Mouse (Mus musculus) liver, embryonic 16.5 days (tissue): ENCODE data around the gene Cd40. TPM values are rescaled to one million over a fixed set of nuclear protein-coding genes. Genes with fewer than 3 reads are reported as not detected.

ENCODE experiments used
- ATAC-seq: fragments of 200-750 bp; cut with Nextera tagmentation; 2 replicates; pipeline ENCODE4 v1.8.0; 2017; ENCODE audit warnings: low read depth, mild to moderate bottlenecking, moderate number of reproducible peaks, moderate library complexity
- H3K27ac ChIP-seq: fragments of 300-500 bp; sonication (generic); 2 replicates; pipeline ENCODE4 v1.5.1; 2014; ENCODE audit warnings: mild to moderate bottlenecking, low read length
- H3K27me3 ChIP-seq: fragments of 300-500 bp; sonication (generic); 2 replicates; pipeline ENCODE4 v1.6.1; 2014; ENCODE audit warnings: low read depth, low read length, mixed read lengths; ENCODE audit not compliant: control insufficient read depth, insufficient read depth
- H3K36me3 ChIP-seq: fragments of 300-500 bp; sonication (generic); 2 replicates; pipeline ENCODE4 v1.6.1; 2014; ENCODE audit warnings: mild to moderate bottlenecking; ENCODE audit not compliant: control insufficient read depth, insufficient read depth
- H3K4me1 ChIP-seq: fragments of 300-500 bp; sonication (generic); 2 replicates; pipeline ENCODE4 v1.6.1; 2014; ENCODE audit warnings: low read depth, low read length, mixed read lengths; ENCODE audit not compliant: control insufficient read depth
- H3K4me2 ChIP-seq: fragments of 300-500 bp; sonication (generic); 2 replicates; pipeline ENCODE4 v1.6.1; 2014; ENCODE audit warnings: low read depth, low read length, mixed read lengths
- H3K4me3 ChIP-seq: fragments of 300-500 bp; sonication (generic); 2 replicates; pipeline ENCODE4 v1.5.1; 2014; ENCODE audit warnings: low read depth, mild to moderate bottlenecking, low read length
- H3K9ac ChIP-seq: fragments of 300-500 bp; sonication (generic); 2 replicates; pipeline ENCODE4 v1.6.1; 2014; ENCODE audit warnings: low read depth, low read length
- H3K9me3 ChIP-seq: fragments of 300-500 bp; sonication (generic); replicated peaks from 2 replicates; pipeline ENCODE4 v1.6.1; 2016; ENCODE audit warnings: low read length; ENCODE audit not compliant: control insufficient read depth
- WGBS: fragments of 180-500 bp; shearing (Covaris S2); extraction: QIAGEN DNeasy Blood & Tissue Kit; methylation state at CpG from one replicate; pipeline ENCODE4 v1.1.7; 2014; ENCODE audit not compliant: insufficient replicate concordance; 5-methylcytosine and 5-hydroxymethylcytosine counted together
- polyA plus RNA-seq: library from polyadenylated mRNA; unstranded; fragments of >200 nt; fragmentation: Nextera tagmentation; extraction: Ambion mirVana; gene quantifications from 2 replicates; pipeline ENCODE4 v1.2.1, GENCODE M21; 2015

Cd40 gene
- polyA plus RNA-seq, 1 experiment from 2014 or later = 3.0 TPM

GRCm38 (mm10) chr2:165086634-165087033 lies 31.2 kb downstream of the Cd40 start:
- 64% methylated on average over 4 of the region's 4 CpGs for WGBS
- no peaks in the 10 kb centered on the region for H3K27me3 ChIP-seq
- no peaks in the 10 kb centered on the region for H3K9me3 ChIP-seq
- H3K9ac ChIP-seq = no peak overlapping the region
- no peak for ATAC-seq
- no peak overlapping the region for H3K27ac ChIP-seq
- no peak overlapping the region for H3K4me3 ChIP-seq
- no peaks in the 10 kb centered on the region for H3K36me3 ChIP-seq
- H3K4me1 ChIP-seq = no peaks in the 10 kb centered on the region
- no peak overlapping the region for H3K4me2 ChIP-seq

GRCm38 (mm10) chr2:165089470-165089869 lies 34.0 kb downstream of the Cd40 start:
- Histone ChIP-seq H3K9ac (no peak overlapping the region), H3K4me2 (no peak overlapping the region), H3K4me1 (no peaks in the 10 kb centered on the region), H3K27ac (no peak overlapping the region), H3K9me3 (no peaks in the 10 kb centered on the region), H3K36me3 (no peaks in the 10 kb centered on the region), H3K4me3 (no peak overlapping the region), H3K27me3 (no peaks in the 10 kb centered on the region)
- ATAC-seq = no peak
- WGBS = 38% methylated on average over 14 of the region's 14 CpGs

GRCm38 (mm10) chr2:165090650-165091049 lies 35.2 kb downstream of the Cd40 start, which contains the start of gene 1700025C18Rik:
Gene 1700025C18Rik (minus strand): TSS chr2:165090750.
- 51% methylated on average over 2 of the region's 2 CpGs for WGBS

GRCm38 (mm10) chr2:165091433-165091965 lies 36.1 kb downstream of the Cd40 start:
- H3K36me3 ChIP-seq = no peaks in the 10 kb centered on the region
- 56% methylated on average over 8 of the region's 8 CpGs for WGBS
- no peaks in the 10 kb centered on the region for H3K9me3 ChIP-seq
- H3K4me2 ChIP-seq = no peak overlapping the region
- H3K27me3 ChIP-seq = peaks cover 2% of the 10 kb centered on the region; the same call in 1 of the 2 replicates
- H3K9ac ChIP-seq = no peak overlapping the region
- ATAC-seq = no peak
- no peak overlapping the region for H3K4me3 ChIP-seq
- H3K27ac ChIP-seq = no peak overlapping the region
- H3K4me1 ChIP-seq = no peaks in the 10 kb centered on the region

More at GRCm38 (mm10) chr2:165090650-165091049, 35.2 kb downstream of the Cd40 start, which contains the start of gene 1700025C18Rik:
- Histone ChIP-seq H3K4me2 (no peak within 1 kb of the TSS), H3K9ac (no peak within 1 kb of the TSS), H3K27me3 (no peaks in the 10 kb centered on the region; the same call in 1 of the 2 replicates), H3K27ac (no peak within 1 kb of the TSS), H3K9me3 (no peaks in the 10 kb centered on the region), H3K4me1 (no peaks in the 10 kb centered on the region), H3K4me3 (no peak within 1 kb of the TSS), H3K36me3 (no peaks in the 10 kb centered on the region)
- no peak for ATAC-seq

- 64% methylated on average over 7 of the region's 7 CpGs for WGBS
- Histone ChIP-seq H3K27me3 (peaks cover 3% of the 10 kb centered on the region; the same call in 1 of the 2 replicates), H3K9me3 (no peaks in the 10 kb centered on the region), H3K4me1 (no peaks in the 10 kb centered on the region), H3K4me2 (no peak overlapping the region), H3K9ac (no peak overlapping the region), H3K27ac (no peak overlapping the region), H3K36me3 (no peaks in the 10 kb centered on the region), H3K4me3 (no peak overlapping the region)
- ATAC-seq = no peak
These were observed 37.0 kb downstream of the Cd40 start for GRCm38 (mm10) chr2:165092393-165092792.

- no peaks in the 10 kb centered on the region for H3K4me1 ChIP-seq
These were observed 40.9 kb downstream of the Cd40 start for GRCm38 (mm10) chr2:165096367-165096766.

GRCm38 (mm10) chr2:165098861-165099260 lies 43.4 kb downstream of the Cd40 start:
- Histone ChIP-seq H3K4me1 (no peaks in the 10 kb centered on the region), H3K27me3 (peaks cover 3% of the 10 kb centered on the region; the same call in 1 of the 2 replicates), H3K4me3 (no peak overlapping the region), H3K4me2 (no peak overlapping the region), H3K36me3 (no peaks in the 10 kb centered on the region), H3K27ac (no peak overlapping the region), H3K9me3 (no peaks in the 10 kb centered on the region), H3K9ac (no peak overlapping the region)
- ATAC-seq = no peak
- WGBS = 64% methylated on average over 3 of the region's 3 CpGs

More at GRCm38 (mm10) chr2:165096367-165096766, 40.9 kb downstream of the Cd40 start:
- no peak for ATAC-seq
- Histone ChIP-seq H3K9me3 (no peaks in the 10 kb centered on the region), H3K27me3 (peaks cover 3% of the 10 kb centered on the region; the same call in 1 of the 2 replicates), H3K4me2 (no peak overlapping the region), H3K4me3 (no peak overlapping the region), H3K9ac (no peak overlapping the region), H3K27ac (no peak overlapping the region), H3K36me3 (no peaks in the 10 kb centered on the region)
- 20% methylated on average over 10 of the region's 10 CpGs for WGBS

- H3K4me3 ChIP-seq = no peak overlapping the region
- WGBS = 9% methylated on average over 6 of the region's 6 CpGs
- no peaks in the 10 kb centered on the region for H3K36me3 ChIP-seq
- no peak overlapping the region for H3K27ac ChIP-seq
- no peaks in the 10 kb centered on the region for H3K9me3 ChIP-seq
- no peak overlapping the region for H3K9ac ChIP-seq
- H3K4me1 ChIP-seq = no peaks in the 10 kb centered on the region
- no peak for ATAC-seq
- H3K27me3 ChIP-seq = peaks cover 3% of the 10 kb centered on the region; the same call in 1 of the 2 replicates
- no peak overlapping the region for H3K4me2 ChIP-seq
These were observed 45.3 kb downstream of the Cd40 start for GRCm38 (mm10) chr2:165100749-165101148.

- no peak overlapping the region for H3K9ac ChIP-seq
- no peak for ATAC-seq
- H3K4me2 ChIP-seq = no peak overlapping the region
- H3K9me3 ChIP-seq = no peaks in the 10 kb centered on the region
- H3K4me1 ChIP-seq = no peaks in the 10 kb centered on the region
- 34% methylated on average over 3 of the region's 3 CpGs for WGBS
- H3K27ac ChIP-seq = no peak overlapping the region
- no peak overlapping the region for H3K4me3 ChIP-seq
- peaks cover 6% of the 10 kb centered on the region for H3K27me3 ChIP-seq
- no peaks in the 10 kb centered on the region for H3K36me3 ChIP-seq
These were observed 47.5 kb downstream of the Cd40 start for GRCm38 (mm10) chr2:165102920-165103319.
